Mouse (Mus musculus): Measurements from ENCODE around the gene Gng7. TPM values are rescaled to one million over a fixed set of nuclear protein-coding genes. Genes with fewer than 3 reads are reported as not detected.
A peak's percentile ranks its signal among the peaks of the same experiment; 100 is the strongest.

Gng7 gene
- total and polyA plus RNA-seq, 2 experiments from 2014 or later = 0.11 to 0.64 TPM

DNA sequence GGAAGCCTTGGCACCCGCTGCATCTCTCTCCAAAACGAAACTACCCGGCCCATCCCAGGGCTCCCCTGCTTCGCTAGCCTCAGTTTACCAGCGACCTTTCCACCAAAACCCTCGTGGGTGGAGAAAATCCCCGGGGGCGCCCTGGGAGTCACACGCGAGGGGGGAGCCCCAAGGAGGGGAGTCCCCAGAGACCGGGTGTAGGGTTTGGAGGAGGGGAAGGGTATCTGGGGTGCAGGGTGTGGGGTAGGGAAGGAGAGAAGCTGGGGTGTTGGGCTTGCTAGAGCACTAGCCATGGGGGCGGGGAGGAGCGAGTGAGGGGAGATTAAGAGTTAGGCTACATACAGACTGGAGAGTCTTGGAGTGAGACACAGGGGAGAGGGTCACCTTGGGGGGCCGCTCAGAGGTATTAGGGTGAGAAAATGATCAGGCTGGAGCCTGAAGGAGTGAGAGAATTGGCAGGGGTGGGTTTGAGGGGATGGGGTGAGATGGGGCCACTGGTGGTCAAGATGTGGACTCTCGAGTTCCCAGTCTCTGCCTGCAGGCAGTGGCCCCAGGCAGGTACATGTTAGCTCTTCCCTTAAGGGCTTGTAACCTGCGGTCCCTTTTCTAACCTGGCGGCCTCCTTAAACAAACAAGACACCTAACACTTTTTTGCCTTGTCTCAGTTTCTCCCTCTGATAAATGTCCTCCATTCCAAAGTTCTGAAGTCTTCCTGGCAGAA is 81.9 kb downstream of the Gng7 start:
- H3K4me3 ChIP-seq (ENCODE audit: low read depth, low read length) = peak overlapping the region; percentile 66
- TF ChIP-seq EP300 (IDR thresholded peaks at IDR 0.05; ENCODE audit: low read depth) (no peak), CTCF (IDR thresholded peaks at IDR 0.05; ENCODE audit: low read depth) (no peak)
- DNase-seq (ENCODE audit: low spot score) (no peak), ATAC-seq (ENCODE audit: insufficient read depth, low read depth) (no peak)
- H3K27ac ChIP-seq (ENCODE audit: low read depth) = no peak overlapping the region
- peak overlapping the region; percentile 76 for H3K4me2 ChIP-seq (ENCODE audit: low read depth, low read length)
- no peaks in the 10 kb centered on the region for H3K9me3 ChIP-seq (replicated peaks; ENCODE audit: control insufficient read depth, low read length)
- no peaks in the 10 kb centered on the region for H3K27me3 ChIP-seq (ENCODE audit: control insufficient read depth, insufficient read depth, low read length)
- WGBS = 6% methylated on average over 17 of the region's 17 CpGs
- H3K4me1 ChIP-seq (ENCODE audit: control insufficient read depth, insufficient read depth) = peaks cover 55% of the 10 kb centered on the region
- peak overlapping the region; percentile 48 for H3K9ac ChIP-seq (replicated peaks; ENCODE audit: low read depth, low read length)
- no peaks in the 10 kb centered on the region for H3K36me3 ChIP-seq (replicated peaks; ENCODE audit: control insufficient read depth, insufficient read depth, low read length)

DNA sequence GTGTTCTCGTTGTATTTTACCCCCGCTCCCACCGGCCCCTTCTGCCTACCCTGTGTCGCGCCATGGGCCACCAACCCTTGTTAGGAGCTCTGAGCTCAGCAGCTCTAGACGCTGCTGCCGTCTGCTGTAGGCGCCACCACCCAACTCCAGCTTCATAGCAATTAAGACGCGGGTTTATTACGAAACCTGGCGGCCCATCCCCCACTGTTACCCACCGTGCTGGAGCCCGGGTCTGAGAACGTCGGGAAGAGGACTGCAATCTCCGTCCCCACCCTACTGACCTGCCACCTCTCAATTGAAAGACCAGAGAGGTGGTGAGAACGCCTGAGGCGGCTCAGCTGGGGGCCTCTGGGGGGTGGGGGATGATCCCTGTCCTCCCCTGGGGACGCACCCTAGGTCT is 82.5 kb downstream of the Gng7 start:
- H3K27ac ChIP-seq (ENCODE audit: low read depth) = no peak overlapping the region

DNA sequence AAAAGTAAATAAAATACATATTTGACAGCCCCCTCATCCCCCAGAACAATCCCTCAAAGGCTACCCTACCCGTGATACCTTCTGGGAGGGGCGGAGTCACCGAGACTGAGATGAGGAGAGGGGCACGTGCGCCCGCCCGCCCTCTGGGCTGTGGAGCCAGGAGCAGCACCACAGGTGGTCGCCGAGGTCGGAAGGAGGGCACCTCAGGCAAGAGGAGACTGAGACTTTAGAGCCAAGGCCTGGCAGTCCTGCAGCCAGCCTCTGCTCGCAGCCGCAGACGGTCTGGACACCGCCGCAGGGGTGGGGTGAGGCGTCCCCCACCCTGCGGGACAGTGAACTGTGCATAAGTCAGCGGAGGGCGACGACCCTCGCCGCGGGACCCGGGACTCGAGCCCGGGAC is 83.0 kb downstream of the Gng7 start:
- H3K4me1 ChIP-seq (ENCODE audit: control insufficient read depth, insufficient read depth) = peaks cover 44% of the 10 kb centered on the region

More for the DNA sequence above, 82.5 kb downstream of the Gng7 start:
- H3K9ac ChIP-seq (replicated peaks; ENCODE audit: low read depth, low read length) = peak overlapping the region; percentile 48
- H3K4me3 ChIP-seq (ENCODE audit: low read depth, low read length) = peak overlapping the region; percentile 66
- H3K4me2 ChIP-seq (ENCODE audit: low read depth, low read length) = peak overlapping the region; percentile 76
- H3K27me3 ChIP-seq (ENCODE audit: control insufficient read depth, insufficient read depth, low read length) = no peaks in the 10 kb centered on the region
- no peaks in the 10 kb centered on the region for H3K9me3 ChIP-seq (replicated peaks; ENCODE audit: control insufficient read depth, low read length)
- H3K36me3 ChIP-seq (replicated peaks; ENCODE audit: control insufficient read depth, insufficient read depth, low read length) = no peaks in the 10 kb centered on the region
- H3K4me1 ChIP-seq (ENCODE audit: control insufficient read depth, insufficient read depth) = peaks cover 49% of the 10 kb centered on the region
- no peak for TF ChIP-seq EP300 (IDR thresholded peaks at IDR 0.05; ENCODE audit: low read depth)
- no peak for TF ChIP-seq CTCF (IDR thresholded peaks at IDR 0.05; ENCODE audit: low read depth)
- 4% methylated on average over 20 of the region's 20 CpGs for WGBS
- ATAC-seq (ENCODE audit: insufficient read depth, low read depth) = no peak
- no peak for DNase-seq (ENCODE audit: low spot score)

DNA sequence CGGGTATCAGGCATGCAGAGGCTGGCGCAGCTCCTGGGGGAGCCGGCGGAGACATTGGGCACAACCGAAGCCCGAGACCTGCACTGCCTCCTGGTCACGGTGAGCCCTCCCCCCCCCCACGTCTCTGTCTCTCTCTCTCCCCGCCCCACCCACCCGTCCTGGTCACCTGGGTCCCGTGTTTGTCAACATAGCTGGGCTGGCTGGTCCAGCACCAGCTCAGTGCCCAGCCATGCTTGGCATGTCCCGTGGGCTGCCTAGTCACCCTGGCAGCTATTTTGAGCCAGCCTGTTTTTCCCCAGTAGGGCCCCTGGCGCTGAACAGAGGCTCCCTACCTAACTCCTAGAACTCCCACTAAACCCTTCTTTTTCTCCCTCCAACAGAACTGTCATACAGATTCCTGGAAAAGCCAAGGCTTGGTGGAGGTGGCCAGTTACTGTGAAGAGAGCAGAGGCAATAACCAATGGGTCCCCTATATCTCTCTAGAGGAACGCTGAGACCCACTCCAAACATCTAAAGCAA is 83.5 kb downstream of the Gng7 start:
- no peaks in the 10 kb centered on the region for H3K9me3 ChIP-seq (replicated peaks; ENCODE audit: control insufficient read depth, low read length)
- H3K4me1 ChIP-seq (ENCODE audit: control insufficient read depth, insufficient read depth) = peaks cover 39% of the 10 kb centered on the region
- no peaks in the 10 kb centered on the region for H3K27me3 ChIP-seq (ENCODE audit: control insufficient read depth, insufficient read depth, low read length)
- peak overlapping the region; percentile 66 for H3K4me3 ChIP-seq (ENCODE audit: low read depth, low read length)
- ATAC-seq (ENCODE audit: insufficient read depth, low read depth) (peak; percentile 30), DNase-seq (ENCODE audit: low spot score) (peak; percentile 67)
- peak overlapping the region; percentile 82 for H3K27ac ChIP-seq (ENCODE audit: low read depth)
- TF ChIP-seq EP300 (IDR thresholded peaks at IDR 0.05; ENCODE audit: low read depth) (no peak; the same call in 1 of the 2 replicates), CTCF (IDR thresholded peaks at IDR 0.05; ENCODE audit: low read depth) (no peak)
- H3K9ac ChIP-seq (replicated peaks; ENCODE audit: low read depth, low read length) = peak overlapping the region; percentile 79
- peak overlapping the region; percentile 76 for H3K4me2 ChIP-seq (ENCODE audit: low read depth, low read length)
- WGBS = 5% methylated on average over 13 of the region's 14 CpGs
- no peaks in the 10 kb centered on the region for H3K36me3 ChIP-seq (replicated peaks; ENCODE audit: control insufficient read depth, insufficient read depth, low read length)

More for the DNA sequence above, 83.0 kb downstream of the Gng7 start:
- ATAC-seq (ENCODE audit: insufficient read depth, low read depth) (no peak), DNase-seq (ENCODE audit: low spot score) (no peak)
- Histone ChIP-seq H3K9ac (replicated peaks; ENCODE audit: low read depth, low read length) (peak overlapping the region; percentile 48; the same call in 1 of the 2 replicates), H3K9me3 (replicated peaks; ENCODE audit: control insufficient read depth, low read length) (no peaks in the 10 kb centered on the region), H3K36me3 (replicated peaks; ENCODE audit: control insufficient read depth, insufficient read depth, low read length) (no peaks in the 10 kb centered on the region), H3K4me2 (ENCODE audit: low read depth, low read length) (peak overlapping the region; percentile 76), H3K4me3 (ENCODE audit: low read depth, low read length) (peak overlapping the region; percentile 66), H3K27ac (ENCODE audit: low read depth) (peak overlapping the region; percentile 82), H3K27me3 (ENCODE audit: control insufficient read depth, insufficient read depth, low read length) (no peaks in the 10 kb centered on the region)
- 6% methylated on average over 26 of the region's 26 CpGs for WGBS
- no peak for TF ChIP-seq CTCF (IDR thresholded peaks at IDR 0.05; ENCODE audit: low read depth)
- TF ChIP-seq EP300 (IDR thresholded peaks at IDR 0.05; ENCODE audit: low read depth) = no peak

DNA sequence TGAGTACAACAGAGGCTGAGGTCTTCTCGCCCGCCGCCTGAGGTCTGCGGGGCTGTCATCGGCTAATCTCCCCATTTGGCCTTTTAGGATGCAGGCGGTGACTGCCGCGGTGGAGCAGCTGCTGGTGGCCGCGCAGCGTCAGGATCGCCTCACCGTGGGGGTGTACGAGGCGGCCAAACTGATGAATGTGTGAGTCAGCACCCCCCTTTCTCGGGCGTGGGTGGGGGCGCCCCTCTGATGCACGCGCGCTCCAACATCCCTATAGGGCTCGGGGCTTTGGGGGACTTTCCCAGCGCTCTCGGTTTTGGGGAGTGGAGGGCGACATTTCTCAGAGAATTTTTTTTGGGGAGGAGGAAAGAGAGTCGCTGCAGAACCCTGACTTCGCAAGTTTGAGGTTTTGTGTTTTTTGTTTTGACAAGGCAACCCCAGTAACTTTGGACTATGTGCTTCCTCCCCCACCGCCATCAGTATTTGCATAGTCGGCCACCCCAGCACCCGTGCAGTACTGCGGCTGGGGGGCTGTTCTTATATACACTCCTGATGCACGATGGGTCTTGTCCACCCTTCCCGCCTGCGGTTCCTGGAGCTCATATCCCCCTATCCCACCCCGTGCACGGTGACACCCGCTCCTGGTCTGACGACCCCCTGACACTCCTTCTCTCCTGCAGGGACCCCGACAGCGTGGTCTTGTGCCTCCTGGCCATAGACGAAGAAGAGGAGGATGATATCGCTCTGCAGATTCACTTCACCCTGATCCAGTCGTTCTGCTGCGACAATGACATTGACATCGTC is 84.2 kb downstream of the Gng7 start:
- under 1% methylated on average over 44 of the region's 45 CpGs for WGBS
- Histone ChIP-seq H3K4me1 (ENCODE audit: control insufficient read depth, insufficient read depth) (peaks cover 32% of the 10 kb centered on the region), H3K27ac (ENCODE audit: low read depth) (peak overlapping the region; percentile 82), H3K36me3 (replicated peaks; ENCODE audit: control insufficient read depth, insufficient read depth, low read length) (no peaks in the 10 kb centered on the region), H3K4me2 (ENCODE audit: low read depth, low read length) (peak overlapping the region; percentile 76), H3K27me3 (ENCODE audit: control insufficient read depth, insufficient read depth, low read length) (no peaks in the 10 kb centered on the region), H3K4me3 (ENCODE audit: low read depth, low read length) (peak overlapping the region; percentile 66), H3K9ac (replicated peaks; ENCODE audit: low read depth, low read length) (peak overlapping the region; percentile 79), H3K9me3 (replicated peaks; ENCODE audit: control insufficient read depth, low read length) (no peaks in the 10 kb centered on the region)
- TF ChIP-seq CTCF (IDR thresholded peaks at IDR 0.05; ENCODE audit: low read depth) = peak; percentile 1; the same call in 1 of the 2 replicates
- TF ChIP-seq EP300 (IDR thresholded peaks at IDR 0.05; ENCODE audit: low read depth) = no peak
- peak; percentile 16; the same call in 1 of the 2 replicates for ATAC-seq (ENCODE audit: insufficient read depth, low read depth)
- DNase-seq (ENCODE audit: low spot score) = no peak
